Mouse (Mus musculus) neural tube, embryonic 11.5 days (tissue): ENCODE measurements at regions not wholly inside any gene's neighbourhood (a gene's known extent, or its start where the extent isn't known, plus 50 kb on each side); places are given as distances from the start of the nearest gene placed in this dataset.
"Not testable (repeated sequence)": the region's sequence is repeated elsewhere in the genome, so short reads cannot be mapped to it uniquely, and the experiment has no call there.

ENCODE experiments used
- ATAC-seq: fragments of 200-750 bp; cut with Nextera tagmentation; 2 replicates; pipeline ENCODE4 v1.8.0; 2017; ENCODE audit warnings: moderate number of reproducible peaks, mild to moderate bottlenecking, moderate TSS enrichment, moderate library complexity; ENCODE audit not compliant: insufficient read depth, low FRiP score, low TSS enrichment
- DNase-seq: peaks from one replicate; pipeline ENCODE4 v3.0.0-alpha.2; 2015; ENCODE audit warnings: low spot score
- H3K27ac ChIP-seq: fragments of 300-500 bp; sonication (generic); 2 replicates; pipeline ENCODE4 v1.5.1; 2014; ENCODE audit warnings: low read depth, mild to moderate bottlenecking, low read length
- H3K27me3 ChIP-seq: fragments of 300-500 bp; sonication (generic); 2 replicates; pipeline ENCODE4 v1.6.1; 2014; ENCODE audit warnings: mild to moderate bottlenecking, low read length, mixed read lengths; ENCODE audit not compliant: control insufficient read depth, insufficient read depth
- H3K36me3 ChIP-seq: fragments of 300-500 bp; sonication (generic); 2 replicates; pipeline ENCODE4 v1.6.1; 2014; ENCODE audit warnings: mild to moderate bottlenecking, low read length, moderate library complexity, mixed read lengths; ENCODE audit not compliant: control insufficient read depth, insufficient read depth
- H3K4me1 ChIP-seq: fragments of 300-500 bp; sonication (generic); 2 replicates; pipeline ENCODE4 v1.6.1; 2014; ENCODE audit warnings: low read length, mixed read lengths; ENCODE audit not compliant: control insufficient read depth, insufficient read depth
- H3K4me2 ChIP-seq: fragments of 300-500 bp; sonication (generic); 2 replicates; pipeline ENCODE4 v1.6.1; 2014; ENCODE audit warnings: low read depth, mild to moderate bottlenecking, moderate library complexity
- H3K4me3 ChIP-seq: fragments of 300-500 bp; sonication (generic); 2 replicates; pipeline ENCODE4 v1.5.1; 2014; ENCODE audit warnings: low read depth, low read length
- H3K9ac ChIP-seq: fragments of 300-500 bp; sonication (generic); 2 replicates; pipeline ENCODE4 v1.6.1; 2014; ENCODE audit warnings: mild to moderate bottlenecking, low read length
- H3K9me3 ChIP-seq: fragments of 300-500 bp; sonication (generic); 2 replicates; pipeline ENCODE4 v1.6.1; 2016; ENCODE audit warnings: low read length; ENCODE audit not compliant: control insufficient read depth
- WGBS: fragments of 180-500 bp; shearing (Covaris S2); extraction: QIAGEN DNeasy Blood & Tissue Kit; methylation state at CpG from one replicate; pipeline ENCODE4 v1.1.7; 2014; 5-methylcytosine and 5-hydroxymethylcytosine counted together

DNA sequence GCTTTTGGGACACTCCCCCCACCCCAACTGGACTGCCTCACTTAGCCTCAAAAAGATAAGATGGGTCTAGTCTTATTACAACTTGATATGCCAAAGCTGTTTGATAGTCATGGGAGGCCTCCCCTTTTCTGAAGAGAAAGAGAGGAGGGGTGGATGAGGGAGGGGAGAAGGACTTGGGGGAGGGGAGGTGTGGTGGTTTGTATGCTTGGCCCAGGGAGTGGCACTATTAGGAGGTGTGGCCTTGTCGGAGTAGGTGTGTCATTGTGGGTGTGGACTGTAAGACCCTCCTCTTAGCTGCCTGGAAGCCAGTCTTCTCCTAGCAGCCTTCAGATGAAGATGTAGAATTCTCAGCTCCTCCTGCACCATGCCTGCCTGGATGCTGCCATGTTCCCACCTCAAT lies 82.0 kb upstream of the A430005L14Rik start:
- DNase-seq, H3K4me2 ChIP-seq, ATAC-seq, H3K4me1 ChIP-seq, H3K9ac ChIP-seq, H3K27me3 ChIP-seq, H3K27ac ChIP-seq, H3K36me3 ChIP-seq, H3K4me3 ChIP-seq, H3K9me3 ChIP-seq: not testable (repeated sequence)
- 89% methylated on average over 1 of the region's 1 CpGs for WGBS

DNA sequence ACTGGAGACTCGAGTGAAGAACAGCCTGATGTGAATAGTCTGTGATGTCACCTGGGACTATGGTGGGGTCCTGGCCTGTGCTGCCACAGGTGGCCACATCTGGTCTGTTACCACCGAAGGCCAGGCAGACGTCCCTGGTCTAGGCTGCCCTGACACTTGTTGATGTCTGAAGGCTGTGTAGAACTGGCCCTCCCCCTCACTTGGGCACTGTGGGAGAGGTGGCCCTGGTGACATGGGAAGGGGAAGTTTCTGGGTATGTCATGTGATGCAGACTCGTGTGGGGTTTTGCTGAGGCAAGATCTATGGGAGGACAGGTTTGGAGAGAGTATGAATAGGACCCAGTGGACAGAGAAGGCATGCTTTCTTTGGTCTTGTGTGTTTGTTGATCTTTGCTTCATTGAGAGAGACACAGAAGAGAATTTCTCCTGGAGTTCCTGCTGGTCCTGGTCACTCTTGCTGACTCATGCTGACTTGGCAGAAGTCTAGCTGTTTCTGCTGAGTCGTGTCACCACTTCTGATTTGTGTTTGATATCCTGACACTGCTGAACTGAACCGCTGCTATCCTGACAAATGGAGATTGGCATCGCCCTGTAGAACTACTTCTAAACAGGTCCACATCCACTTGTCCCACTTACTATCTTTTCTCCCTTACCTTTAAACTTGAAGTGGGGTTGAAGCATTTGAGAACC lies 79.9 kb upstream of the A430005L14Rik start:
- no peak for ATAC-seq
- Histone ChIP-seq H3K27me3 (no peaks in the 10 kb centered on the region), H3K27ac (no peak overlapping the region), H3K9me3 (no peaks in the 10 kb centered on the region), H3K4me3 (no peak overlapping the region), H3K9ac (no peak overlapping the region), H3K36me3 (no peaks in the 10 kb centered on the region), H3K4me1 (no peaks in the 10 kb centered on the region), H3K4me2 (no peak overlapping the region)
- WGBS = 80% methylated on average over 7 of the region's 7 CpGs
- no peak for DNase-seq

DNA sequence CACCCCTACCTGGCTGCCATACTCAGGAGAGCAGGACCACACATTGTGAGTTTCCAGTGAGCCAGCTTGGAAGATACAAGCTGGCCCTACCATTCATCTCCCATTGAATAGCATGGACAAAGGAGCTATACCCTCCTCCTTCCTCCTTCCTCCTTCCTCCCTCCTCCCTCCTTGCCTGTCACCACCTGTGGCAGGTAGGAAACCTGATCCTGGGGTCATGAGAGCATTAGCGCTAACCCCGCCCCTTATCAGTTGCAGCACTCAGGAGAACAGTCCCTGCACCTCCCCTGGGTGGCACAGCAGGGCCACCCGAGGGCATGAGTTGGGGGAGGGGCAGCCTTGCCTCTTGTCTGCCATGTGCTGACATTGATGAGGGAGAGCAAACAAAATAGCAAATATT lies 74.0 kb upstream of the A430005L14Rik start:
- no peak overlapping the region for H3K4me2 ChIP-seq
- H3K9ac ChIP-seq = no peak overlapping the region
- no peak overlapping the region for H3K4me3 ChIP-seq
- H3K36me3 ChIP-seq = no peaks in the 10 kb centered on the region
- DNase-seq = no peak
- WGBS = 44% methylated on average over 3 of the region's 3 CpGs
- H3K27ac ChIP-seq = no peak overlapping the region
- H3K27me3 ChIP-seq = no peaks in the 10 kb centered on the region
- no peaks in the 10 kb centered on the region for H3K9me3 ChIP-seq
- ATAC-seq = no peak
- no peaks in the 10 kb centered on the region for H3K4me1 ChIP-seq

DNA sequence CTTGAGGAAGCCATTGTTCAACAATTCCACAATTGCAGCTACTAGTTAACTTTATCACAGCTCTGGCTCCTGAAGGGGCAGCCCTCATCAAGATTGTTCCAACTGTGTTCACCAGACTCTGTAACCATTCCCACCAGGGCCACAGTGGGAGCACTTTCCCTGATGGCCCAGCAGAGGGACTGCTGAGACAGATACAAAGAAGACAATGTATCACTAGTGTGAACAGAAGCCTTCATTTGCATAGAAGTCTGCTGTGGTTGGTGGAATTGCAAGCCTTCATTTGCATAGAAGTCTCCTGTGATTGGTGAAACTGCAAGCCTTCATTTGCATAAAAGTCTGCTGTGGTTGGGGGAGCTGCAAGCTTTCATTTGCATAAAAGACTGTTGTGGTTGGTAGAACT lies 73.0 kb upstream of the A430005L14Rik start:
- no peak for ATAC-seq
- Histone ChIP-seq H3K4me1 (no peaks in the 10 kb centered on the region), H3K36me3 (no peaks in the 10 kb centered on the region)

DNA sequence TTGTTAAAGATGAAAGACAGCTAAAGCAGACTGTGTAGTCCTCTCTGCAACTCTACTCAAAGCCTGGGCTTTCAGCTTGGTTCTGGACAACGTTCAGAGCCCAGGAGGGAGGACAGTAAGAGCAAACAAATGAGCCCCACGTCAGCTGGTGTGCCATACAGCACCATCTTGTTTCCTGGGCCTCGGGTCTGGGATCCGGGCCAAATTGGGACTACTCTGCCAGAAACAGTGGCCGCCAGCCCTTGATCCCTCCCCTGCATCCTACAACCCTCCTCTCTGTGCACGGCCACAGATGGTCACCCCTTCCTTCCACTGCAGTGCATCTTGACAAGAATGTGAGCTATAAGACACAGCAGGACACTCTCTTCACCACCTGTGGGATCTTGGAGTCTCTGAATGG lies 71.2 kb upstream of the A430005L14Rik start:
- Histone ChIP-seq H3K27me3 (no peaks in the 10 kb centered on the region), H3K4me1 (no peaks in the 10 kb centered on the region), H3K27ac (no peak overlapping the region), H3K36me3 (no peaks in the 10 kb centered on the region), H3K9me3 (no peaks in the 10 kb centered on the region), H3K9ac (no peak overlapping the region), H3K4me3 (no peak overlapping the region), H3K4me2 (no peak overlapping the region)
- ATAC-seq (no peak), DNase-seq (no peak)
- WGBS = 82% methylated on average over 6 of the region's 6 CpGs

More for the DNA sequence above, 73.0 kb upstream of the A430005L14Rik start:
- Histone ChIP-seq H3K27ac (no peak overlapping the region), H3K4me2 (no peak overlapping the region), H3K4me3 (no peak overlapping the region), H3K9me3 (no peaks in the 10 kb centered on the region), H3K9ac (no peak overlapping the region), H3K27me3 (no peaks in the 10 kb centered on the region)
- no peak for DNase-seq

DNA sequence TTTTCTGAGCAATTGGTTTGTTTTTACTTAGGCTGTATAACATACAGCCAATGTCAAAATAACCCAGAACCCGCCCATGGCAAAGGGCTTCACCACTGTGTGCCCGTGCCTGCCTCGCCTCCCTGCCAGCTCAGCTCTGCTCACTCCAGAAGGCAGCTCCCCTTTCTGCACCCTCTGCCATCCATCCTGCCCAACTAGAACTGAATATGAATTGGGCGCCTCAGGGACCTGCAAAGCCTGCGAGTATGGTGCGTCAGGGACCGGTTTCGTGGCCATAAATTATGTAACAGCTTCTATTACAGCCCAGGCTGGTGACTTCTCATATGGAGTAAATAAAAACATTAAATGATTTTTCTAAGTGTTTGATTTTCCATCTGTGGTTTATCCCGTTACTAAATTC lies 66.9 kb upstream of the A430005L14Rik start:
- Histone ChIP-seq H3K27me3 (no peaks in the 10 kb centered on the region), H3K4me1 (no peaks in the 10 kb centered on the region), H3K9me3 (no peaks in the 10 kb centered on the region), H3K36me3 (no peaks in the 10 kb centered on the region), H3K4me3 (no peak overlapping the region), H3K27ac (no peak overlapping the region), H3K9ac (no peak overlapping the region), H3K4me2 (no peak overlapping the region)
- WGBS = 84% methylated on average over 9 of the region's 9 CpGs
- ATAC-seq (no peak), DNase-seq (no peak)

DNA sequence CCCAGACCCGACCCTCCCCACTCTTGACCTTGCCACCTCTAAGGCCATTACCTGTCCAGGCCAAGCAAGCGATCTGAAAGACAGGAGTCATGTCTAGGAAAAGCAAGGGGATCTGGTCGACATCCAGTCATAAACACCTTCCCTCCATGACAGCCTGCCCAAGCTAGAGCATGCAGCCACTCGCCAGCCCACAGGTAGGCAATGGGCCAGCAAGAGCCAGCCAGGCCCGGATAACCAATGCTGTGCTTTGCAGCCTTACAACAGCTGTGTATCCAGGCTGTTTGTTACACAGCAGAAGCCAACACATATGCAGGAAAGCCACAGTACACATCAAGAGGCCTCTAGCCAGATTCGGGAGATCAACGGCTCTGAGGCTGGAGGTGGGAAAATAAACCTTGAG lies 57.3 kb upstream of the A430005L14Rik start:
- no peaks in the 10 kb centered on the region for H3K27me3 ChIP-seq
- no peak overlapping the region for H3K27ac ChIP-seq
- H3K36me3 ChIP-seq = no peaks in the 10 kb centered on the region
- H3K9ac ChIP-seq = no peak overlapping the region
- no peak overlapping the region for H3K4me2 ChIP-seq
- H3K9me3 ChIP-seq = no peaks in the 10 kb centered on the region
- no peak for ATAC-seq
- WGBS = 78% methylated on average over 7 of the region's 7 CpGs
- H3K4me1 ChIP-seq = no peaks in the 10 kb centered on the region
- no peak for DNase-seq
- H3K4me3 ChIP-seq = no peak overlapping the region

DNA sequence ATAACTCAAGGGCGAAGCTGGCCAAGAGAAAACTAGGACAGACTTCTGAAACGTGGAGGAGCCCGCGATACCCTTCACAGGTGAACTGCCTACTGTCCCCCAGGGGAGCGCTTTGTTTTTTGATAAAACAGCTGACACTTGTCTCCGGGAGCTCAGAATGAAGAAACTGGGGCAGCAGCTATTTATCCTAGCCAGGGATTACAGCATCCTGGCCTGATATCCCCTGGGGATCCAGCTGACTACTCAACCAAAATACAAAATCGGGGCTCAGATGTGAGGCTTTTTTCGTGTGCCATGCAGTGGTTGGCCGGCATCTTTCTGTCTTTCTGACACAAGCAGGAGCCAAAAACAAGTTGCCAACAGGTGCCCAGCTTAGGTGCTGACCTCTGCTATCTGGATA lies 52.0 kb upstream of the A430005L14Rik start:
- Histone ChIP-seq H3K4me1 (no peaks in the 10 kb centered on the region), H3K4me3 (no peak overlapping the region), H3K27ac (no peak overlapping the region), H3K27me3 (no peaks in the 10 kb centered on the region), H3K9ac (no peak overlapping the region), H3K36me3 (no peaks in the 10 kb centered on the region), H3K9me3 (no peaks in the 10 kb centered on the region), H3K4me2 (no peak overlapping the region)
- DNase-seq (no peak), ATAC-seq (no peak)
- WGBS = 75% methylated on average over 9 of the region's 9 CpGs

DNA sequence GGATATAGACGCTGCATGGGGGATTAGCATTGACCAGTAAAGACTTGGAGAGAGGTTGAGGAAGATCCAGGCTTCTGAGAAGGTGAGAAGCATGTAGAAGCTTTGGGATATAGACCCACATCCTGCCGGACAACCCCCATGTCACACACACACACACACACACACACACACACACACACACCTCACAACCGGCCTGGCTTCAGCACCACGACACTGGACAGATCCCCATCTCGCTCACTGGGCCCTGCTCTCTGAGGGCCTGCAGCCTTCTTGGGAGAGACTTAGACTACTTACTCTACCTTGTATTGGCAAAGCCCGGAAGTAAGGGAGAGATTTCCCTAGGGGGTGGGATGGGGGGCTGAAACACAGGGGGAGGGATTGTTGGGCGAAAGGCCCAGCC lies 51.5 kb upstream of the A430005L14Rik start:
- WGBS = 42% methylated on average over 7 of the region's 7 CpGs
- Histone ChIP-seq H3K4me2 (no peak overlapping the region), H3K27ac (no peak overlapping the region), H3K36me3 (no peaks in the 10 kb centered on the region), H3K4me3 (no peak overlapping the region), H3K9me3 (no peaks in the 10 kb centered on the region), H3K27me3 (no peaks in the 10 kb centered on the region), H3K4me1 (no peaks in the 10 kb centered on the region), H3K9ac (no peak overlapping the region)
- DNase-seq (no peak), ATAC-seq (no peak)
